Mouse (Mus musculus): ENCODE measurements around the gene Slc25a4. TPM values are rescaled to one million over a fixed set of nuclear protein-coding genes. Genes with fewer than 3 reads are reported as not detected.

Slc25a4 gene
- polyA plus RNA-seq, 1 experiment from 2014 or later: 585 TPM

DNA sequence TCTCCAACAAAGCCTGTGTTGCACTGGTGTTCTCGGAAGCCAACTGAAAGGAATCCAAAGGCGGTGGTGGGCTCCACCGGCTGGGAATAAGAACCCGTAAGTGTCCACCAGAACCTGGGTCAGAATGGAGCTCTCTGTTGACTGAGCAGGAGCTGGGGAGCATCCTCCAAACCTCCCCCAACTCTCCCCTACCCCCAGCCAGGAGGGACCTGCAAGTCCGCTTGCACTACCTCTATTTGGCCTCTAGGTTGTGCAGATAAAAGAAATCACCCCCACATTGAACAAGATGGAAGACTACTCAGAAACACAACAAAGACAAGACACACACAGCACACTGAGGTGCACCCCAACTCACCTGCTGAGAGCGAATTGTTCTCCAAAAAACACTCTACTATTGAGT lies 8.7 kb downstream of the Slc25a4 start:
- 89% methylated on average over 6 of the region's 6 CpGs for WGBS
- peaks cover 57% of the 10 kb centered on the region for H3K36me3 ChIP-seq
- no peak for ATAC-seq (replicated peaks; ENCODE audit: low FRiP score)

DNA sequence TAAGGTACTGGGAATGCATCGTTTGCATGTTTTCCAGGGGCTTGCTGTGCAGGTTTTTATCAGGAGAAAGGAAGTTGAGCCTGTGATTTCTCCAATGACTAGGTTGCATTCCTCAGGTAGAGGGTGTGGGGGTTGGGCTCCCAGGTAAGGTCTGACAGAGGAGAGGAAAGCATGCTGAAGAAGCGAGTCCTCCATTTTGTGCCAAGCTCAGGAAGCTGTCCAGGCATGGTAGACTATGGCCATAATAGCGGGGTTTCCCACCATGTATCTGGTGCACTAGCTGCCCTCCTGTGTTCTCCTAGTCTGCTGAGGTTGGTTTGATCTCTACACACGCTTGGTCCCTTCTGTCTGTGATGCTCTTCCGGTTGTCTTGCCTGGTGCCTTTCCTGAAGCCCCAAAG lies 13.4 kb downstream of the Slc25a4 start:
- ATAC-seq (replicated peaks; ENCODE audit: low FRiP score): no peak
- H3K27ac ChIP-seq: 0 out of 2 replicates have a peak overlapping the region, but pooled peaks have one; percentile 1
- WGBS: 84% methylated on average over 5 of the region's 5 CpGs
- no peak overlapping the region for H3K9ac ChIP-seq
- H3K9me3 ChIP-seq (replicated peaks): no peaks in the 10 kb centered on the region
- no peak overlapping the region for H3K4me2 ChIP-seq
- peaks cover 43% of the 10 kb centered on the region for H3K36me3 ChIP-seq
- H3K4me3 ChIP-seq (replicated peaks): no peak overlapping the region
- H3K4me1 ChIP-seq: no peaks in the 10 kb centered on the region
- no peaks in the 10 kb centered on the region for H3K27me3 ChIP-seq

More for the DNA sequence above, 8.7 kb downstream of the Slc25a4 start:
- no peaks in the 10 kb centered on the region for H3K4me1 ChIP-seq
- no peaks in the 10 kb centered on the region for H3K9me3 ChIP-seq (replicated peaks)
- H3K9ac ChIP-seq: no peak overlapping the region
- no peaks in the 10 kb centered on the region for H3K27me3 ChIP-seq
- no peak overlapping the region for H3K4me3 ChIP-seq (replicated peaks)
- H3K4me2 ChIP-seq: no peak overlapping the region
- H3K27ac ChIP-seq: no peak overlapping the region

DNA sequence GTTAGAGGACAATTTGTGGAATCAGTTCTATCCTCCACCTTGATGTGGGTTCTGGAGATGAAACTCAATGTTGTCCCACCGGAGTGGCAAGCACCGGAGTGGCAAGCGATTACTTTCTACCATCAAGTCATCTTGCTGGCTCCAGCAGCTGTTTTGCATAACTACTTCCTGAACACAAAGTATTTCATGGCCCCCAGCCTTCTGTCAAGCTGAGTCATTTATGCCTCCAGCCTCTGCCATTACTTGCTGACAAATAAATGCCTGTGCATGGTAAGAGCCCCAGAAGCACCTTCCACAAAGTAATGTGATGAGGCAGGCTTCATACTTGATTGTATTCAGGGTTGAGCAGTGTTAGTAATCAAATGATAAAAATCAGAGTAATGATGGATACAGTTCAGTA lies 14.2 kb downstream of the Slc25a4 start:
- 92% methylated on average over 3 of the region's 3 CpGs for WGBS
- Histone ChIP-seq H3K4me3 (replicated peaks) (no peak overlapping the region), H3K27ac (0 out of 2 replicates have a peak overlapping the region, but pooled peaks have one; percentile 1), H3K9me3 (replicated peaks) (no peaks in the 10 kb centered on the region), H3K9ac (no peak overlapping the region), H3K4me2 (no peak overlapping the region), H3K27me3 (no peaks in the 10 kb centered on the region), H3K36me3 (peaks cover 46% of the 10 kb centered on the region), H3K4me1 (no peaks in the 10 kb centered on the region)
- ATAC-seq (replicated peaks; ENCODE audit: low FRiP score): no peak

DNA sequence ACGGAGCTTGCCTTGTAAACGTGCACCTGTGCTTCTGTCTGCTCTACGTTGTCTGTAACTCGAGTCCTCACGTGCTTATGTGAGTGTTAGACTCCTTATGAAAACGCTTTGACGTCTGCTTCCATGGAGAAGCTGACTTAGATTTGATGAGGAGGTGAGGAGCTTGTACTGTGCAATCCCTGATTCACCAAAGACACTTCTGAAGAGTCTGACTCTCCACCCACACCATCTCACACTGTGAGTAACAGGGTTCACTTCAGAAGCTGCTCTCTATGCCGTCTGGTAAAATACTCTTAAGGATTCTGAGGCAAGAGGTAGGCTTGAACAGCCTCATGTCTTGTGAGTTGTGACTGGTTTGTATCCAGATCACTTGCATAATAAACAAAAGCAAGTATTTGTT lies 18.0 kb downstream of the Slc25a4 start:
- H3K27ac ChIP-seq: no peak overlapping the region

DNA sequence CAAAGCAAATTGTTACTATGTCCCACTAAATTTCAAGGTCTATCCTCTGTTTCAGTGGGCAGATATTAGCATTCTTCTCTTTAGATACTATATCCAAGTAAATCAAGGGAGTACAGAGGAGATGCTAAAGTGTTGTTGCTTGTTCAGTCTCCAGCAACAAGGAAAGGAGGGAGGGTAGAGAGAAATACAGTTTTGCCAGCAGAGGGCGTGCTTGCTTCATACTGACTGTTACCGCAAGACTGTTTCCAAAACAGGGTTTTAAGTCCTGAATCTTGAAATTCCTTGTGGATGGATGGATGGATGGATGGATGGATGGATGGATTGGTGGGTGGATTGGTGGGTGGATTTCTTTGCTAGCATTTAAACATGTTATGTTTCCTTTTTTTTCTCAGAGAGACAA lies 25.7 kb downstream of the Slc25a4 start:
- H3K4me3 ChIP-seq (replicated peaks): no peak overlapping the region
- H3K36me3 ChIP-seq: peaks cover 35% of the 10 kb centered on the region
- no peaks in the 10 kb centered on the region for H3K27me3 ChIP-seq
- ATAC-seq (replicated peaks; ENCODE audit: low FRiP score): no peak
- WGBS: 7% methylated on average over 2 of the region's 2 CpGs
- H3K4me2 ChIP-seq: no peak overlapping the region
- no peaks in the 10 kb centered on the region for H3K9me3 ChIP-seq (replicated peaks)
- no peaks in the 10 kb centered on the region for H3K4me1 ChIP-seq
- H3K9ac ChIP-seq: no peak overlapping the region
- H3K27ac ChIP-seq: no peak overlapping the region

More for the DNA sequence above, 18.0 kb downstream of the Slc25a4 start:
- no peak for ATAC-seq (replicated peaks; ENCODE audit: low FRiP score)
- no peak overlapping the region for H3K4me2 ChIP-seq
- no peaks in the 10 kb centered on the region for H3K27me3 ChIP-seq
- H3K9ac ChIP-seq: no peak overlapping the region
- H3K36me3 ChIP-seq: peaks cover 56% of the 10 kb centered on the region
- no peak overlapping the region for H3K4me3 ChIP-seq (replicated peaks)
- WGBS: 81% methylated on average over 8 of the region's 8 CpGs
- no peaks in the 10 kb centered on the region for H3K9me3 ChIP-seq (replicated peaks)
- H3K4me1 ChIP-seq: no peaks in the 10 kb centered on the region

DNA sequence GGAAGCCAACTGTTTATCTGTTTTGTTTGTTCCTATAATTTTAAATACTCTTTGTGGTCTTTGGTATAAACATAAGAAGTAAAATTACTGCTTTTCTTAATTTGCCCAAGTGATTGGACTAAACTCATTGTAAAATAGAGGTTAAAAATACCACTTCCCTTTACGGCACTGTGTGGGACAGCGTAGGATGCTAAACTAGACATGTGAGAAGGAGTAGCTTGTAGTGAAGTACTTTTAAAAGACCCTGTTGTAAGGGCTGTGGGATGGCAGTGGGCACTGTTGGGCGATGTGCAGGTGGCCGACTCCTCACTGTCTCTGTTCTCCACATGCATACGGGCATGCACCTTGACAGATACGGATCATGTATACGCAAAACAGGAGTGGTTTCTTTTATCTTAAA lies 30.9 kb downstream of the Slc25a4 start:
- no peak overlapping the region for H3K27ac ChIP-seq
- peaks cover 36% of the 10 kb centered on the region for H3K36me3 ChIP-seq
- no peaks in the 10 kb centered on the region for H3K4me1 ChIP-seq
- H3K27me3 ChIP-seq: no peaks in the 10 kb centered on the region
- no peaks in the 10 kb centered on the region for H3K9me3 ChIP-seq (replicated peaks)
- no peak overlapping the region for H3K9ac ChIP-seq
- no peak overlapping the region for H3K4me3 ChIP-seq (replicated peaks)
- ATAC-seq (replicated peaks; ENCODE audit: low FRiP score): no peak
- WGBS: 94% methylated on average over 7 of the region's 7 CpGs
- no peak overlapping the region for H3K4me2 ChIP-seq

DNA sequence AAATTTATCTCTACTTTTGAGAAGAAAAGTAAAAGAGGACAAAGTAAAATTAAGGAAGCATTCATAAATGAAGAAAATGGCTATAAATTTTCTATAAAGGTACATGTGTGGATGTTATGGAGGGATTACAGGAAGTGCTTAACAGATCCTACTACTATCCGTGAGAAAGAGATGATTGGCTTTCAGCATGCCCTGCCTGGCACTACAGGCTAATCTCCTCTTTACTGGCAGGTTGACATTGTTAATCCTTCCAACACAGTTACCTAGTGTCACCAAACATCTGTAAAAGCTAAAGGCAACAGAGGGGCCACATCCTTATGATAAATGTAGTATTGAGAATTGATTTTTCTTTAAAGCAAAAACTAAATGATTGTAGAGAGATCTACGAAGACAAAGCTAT lies 37.4 kb downstream of the Slc25a4 start:
- WGBS: 85% methylated on average over 2 of the region's 2 CpGs
- no peak overlapping the region for H3K27ac ChIP-seq
- no peaks in the 10 kb centered on the region for H3K27me3 ChIP-seq
- H3K4me3 ChIP-seq (replicated peaks): no peak overlapping the region
- no peaks in the 10 kb centered on the region for H3K9me3 ChIP-seq (replicated peaks)
- no peak overlapping the region for H3K4me2 ChIP-seq
- no peaks in the 10 kb centered on the region for H3K4me1 ChIP-seq
- H3K36me3 ChIP-seq: peaks cover 30% of the 10 kb centered on the region
- no peak for ATAC-seq (replicated peaks; ENCODE audit: low FRiP score)
- no peak overlapping the region for H3K9ac ChIP-seq

DNA sequence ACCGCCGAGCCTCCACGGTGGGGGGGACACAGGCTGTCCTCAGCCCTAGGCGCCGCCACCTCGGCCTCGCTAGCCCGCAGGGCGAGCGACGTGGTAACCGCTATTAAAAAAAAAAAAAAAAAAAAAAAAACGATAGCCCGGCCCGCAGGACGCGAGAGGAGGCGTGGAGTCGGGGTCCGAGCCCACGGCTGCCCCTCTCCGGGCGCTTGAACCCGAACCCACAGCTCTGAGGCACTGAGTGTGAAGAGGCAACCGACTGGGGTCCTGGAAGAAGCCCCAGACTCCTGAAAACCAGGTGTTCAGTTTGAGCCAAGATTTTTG lies 47.3 kb downstream of the Slc25a4 start:
- Histone ChIP-seq H3K4me3 (replicated peaks) (peak overlapping the region; percentile 63), H3K27me3 (no peaks in the 10 kb centered on the region), H3K4me1 (peaks cover 10% of the 10 kb centered on the region; the same call in 1 of the 2 replicates), H3K27ac (peak overlapping the region; percentile 94), H3K9ac (peak overlapping the region; percentile 75), H3K36me3 (no peaks in the 10 kb centered on the region), H3K4me2 (peak overlapping the region; percentile 77), H3K9me3 (replicated peaks) (no peaks in the 10 kb centered on the region)
- no peak for ATAC-seq (replicated peaks; ENCODE audit: low FRiP score)
- WGBS: under 1% methylated on average over 24 of the region's 25 CpGs

DNA sequence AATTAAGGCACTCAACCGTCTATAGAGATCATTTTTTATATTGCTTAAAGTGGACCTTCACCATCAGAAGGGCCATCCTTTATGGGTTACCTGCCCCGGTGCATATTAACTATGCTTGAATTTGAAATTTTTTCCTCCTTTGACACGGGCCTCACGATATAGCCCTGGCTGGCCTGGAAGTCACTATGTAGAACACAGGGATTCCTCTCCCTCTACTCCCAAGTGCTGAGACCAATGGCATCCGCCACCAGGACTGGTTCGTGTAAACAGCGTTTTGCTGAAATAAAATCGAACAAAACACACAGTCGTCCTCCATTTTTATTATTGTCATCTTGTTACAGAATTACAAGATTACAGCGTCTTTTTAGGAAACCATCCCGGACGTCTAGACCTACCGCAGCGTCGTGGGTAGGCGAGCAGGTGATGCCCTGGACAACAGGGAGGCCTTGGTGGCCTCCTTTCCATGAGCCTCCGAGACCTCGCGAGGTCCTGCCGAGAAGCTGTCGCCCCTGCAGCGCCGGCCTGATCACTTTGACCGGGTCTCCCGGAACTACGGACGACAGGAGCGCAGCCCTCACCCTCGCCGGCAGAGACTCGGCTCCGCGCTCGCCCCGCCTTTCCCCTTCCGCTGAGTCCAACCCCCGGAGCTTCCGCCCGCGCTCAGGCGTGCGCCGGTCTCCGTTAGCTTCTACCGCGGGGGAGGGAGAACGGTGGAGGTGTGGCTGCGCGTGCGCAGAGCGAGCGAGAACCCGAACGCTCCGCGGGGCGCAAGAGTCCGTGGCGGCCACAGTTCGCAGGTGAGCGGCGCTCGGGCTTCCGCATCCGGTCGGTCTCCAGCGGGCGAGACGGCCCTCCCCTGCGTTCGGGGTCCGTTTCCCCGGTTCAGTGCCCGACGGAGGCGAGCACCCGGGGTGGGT lies 47.9 kb downstream of the Slc25a4 start:
- Histone ChIP-seq H3K27me3 (no peaks in the 10 kb centered on the region), H3K4me2 (peak overlapping the region; percentile 77), H3K36me3 (no peaks in the 10 kb centered on the region), H3K4me3 (replicated peaks) (peak overlapping the region; percentile 63), H3K27ac (peak overlapping the region; percentile 94), H3K9me3 (replicated peaks) (no peaks in the 10 kb centered on the region), H3K9ac (peak overlapping the region; percentile 75), H3K4me1 (peaks cover 10% of the 10 kb centered on the region; the same call in 1 of the 2 replicates)
- 2% methylated on average over 70 of the region's 77 CpGs for WGBS
- ATAC-seq (replicated peaks; ENCODE audit: low FRiP score): peak; percentile 99

Small RNA genes lying within 50 kb of the gene (microRNA-seq; reads per million reads assigned to microRNA genes)
- not detected for gene Gm23812

Other genes starting within 250 kb of the Slc25a4 start
- gene 1700029J07Rik, start 236.0 kb downstream of the Slc25a4 start, polyA plus RNA-seq (2015; fragmentation: Nextera tagmentation; extraction: Ambion mirVana): 4.9 and 5.5 TPM in 2 replicates
- 81.8 and 83.5 TPM in 2 replicates for gene Ufsp2, start 235.8 kb downstream of the Slc25a4 start, polyA plus RNA-seq (2015; fragmentation: Nextera tagmentation; extraction: Ambion mirVana)
- 0.61 and 0.76 TPM in 2 replicates for gene Lrp2bp, start 212.0 kb downstream of the Slc25a4 start, polyA plus RNA-seq (2015; fragmentation: Nextera tagmentation; extraction: Ambion mirVana)
- 23.6 and 24.9 TPM in 2 replicates for gene Ankrd37, start 205.6 kb downstream of the Slc25a4 start, polyA plus RNA-seq (2015; fragmentation: Nextera tagmentation; extraction: Ambion mirVana)
- gene Cfap97, start 59.5 kb downstream of the Slc25a4 start, polyA plus RNA-seq (2015; fragmentation: Nextera tagmentation; extraction: Ambion mirVana): 23.7 and 31.0 TPM in 2 replicates
- 5.1 and 6.3 TPM in 2 replicates for gene Snx25, start 59.1 kb downstream of the Slc25a4 start, polyA plus RNA-seq (2015; fragmentation: Nextera tagmentation; extraction: Ambion mirVana)
- not detected in 2 replicates for gene Helt, start 83.4 kb upstream of the Slc25a4 start, polyA plus RNA-seq (2015; fragmentation: Nextera tagmentation; extraction: Ambion mirVana)

Data from kidney, embryonic 15.5 days (tissue).